Comparison of ENCODE assay signal across 8 mouse cellular contexts in genomic region chr6:29694375-29695289, GRCm38 (mm10). TPM values are rescaled to one million over a fixed set of nuclear protein-coding genes. Genes with fewer than 3 reads are reported as not detected.
A peak's percentile ranks its signal among the peaks of the same experiment; 100 is the strongest.
DNase-seq lines count a peak whose midpoint lies in the region; ATAC-seq and TF ChIP-seq lines count a peak whose summit lies in the region.

No protein-coding gene starts in this region.

- no peak for ATAC-seq in limb, embryonic 13.5 days (ENCODE audit: low FRiP score, low read depth)
- ATAC-seq in stomach, embryonic 15.5 days (ENCODE audit: insufficient read depth, low FRiP score, low read depth), result no peak

- 4% methylated on average over 35 of the region's 35 CpGs for WGBS in forebrain, embryonic 10.5 days
- 4% methylated on average over 35 of the region's 35 CpGs for WGBS in limb, embryonic 13.5 days
- 8% methylated on average over 35 of the region's 35 CpGs for WGBS in stomach, embryonic 15.5 days

- H3K27me3 ChIP-seq in forebrain, embryonic 10.5 days (ENCODE audit: poor library complexity, severe bottlenecking), result peaks cover 58% of the 10 kb centered on the region
- H3K27me3 ChIP-seq in limb, embryonic 13.5 days, result peaks cover 50% of the 10 kb centered on the region
- peaks cover 20% of the 10 kb centered on the region; the same call in 1 of the 2 replicates for H3K27me3 ChIP-seq in stomach, embryonic 15.5 days (replicated peaks)

- no peak for TF ChIP-seq CTCF in gastrocnemius, adult 2 months (IDR thresholded peaks at IDR 0.05)

- DNase-seq in gastrocnemius, adult 2 months, result peak; percentile 37
- DNase-seq in gastrocnemius, adult 18-20 months (ENCODE audit: low spot score), result no peak
- DNase-seq in A20 (ENCODE audit: low read depth, low spot score), result peak; percentile 61
- DNase-seq in forebrain, embryonic 10.5 days (ENCODE audit: extremely low spot score, low spot score), result no peak
- no peak for DNase-seq in left cerebral cortex, postnatal 4 days
- DNase-seq in thymus, postnatal 10 days (ENCODE audit: low spot score in 2 of 2), result no peak

- H3K9me3 ChIP-seq in forebrain, embryonic 10.5 days, result no peaks in the 10 kb centered on the region
- H3K9me3 ChIP-seq in limb, embryonic 13.5 days, result no peaks in the 10 kb centered on the region
- no peaks in the 10 kb centered on the region for H3K9me3 ChIP-seq in stomach, embryonic 15.5 days

- intact Hi-C loops in gastrocnemius, adult 2 months (cut with DNase I), result loop anchor here (10.0 kb wide), 1 partner anchor 390 kb away; no protein-coding TSS in a partner anchor
- intact Hi-C loops in left cerebral cortex, postnatal 4 days (cut with DNase I), result no loop called here

- peak overlapping the region; percentile 63 for H3K27ac ChIP-seq in gastrocnemius, adult 2 months
- peak overlapping the region; percentile 91 for H3K27ac ChIP-seq in forebrain, embryonic 10.5 days
- H3K27ac ChIP-seq in limb, embryonic 13.5 days, result no peak overlapping the region
- H3K27ac ChIP-seq in stomach, embryonic 15.5 days, result no peak overlapping the region

- peak overlapping the region; percentile 73 for H3K9ac ChIP-seq in limb, embryonic 13.5 days
- H3K9ac ChIP-seq in stomach, embryonic 15.5 days, result peak overlapping the region; percentile 45; the same call in 1 of the 2 replicates

- H3K4me3 ChIP-seq in gastrocnemius, adult 2 months, result peak overlapping the region; percentile 86
- H3K4me3 ChIP-seq in forebrain, embryonic 10.5 days, result peak overlapping the region; percentile 90
- H3K4me3 ChIP-seq in limb, embryonic 13.5 days, result peak overlapping the region; percentile 74
- peak overlapping the region; percentile 69 for H3K4me3 ChIP-seq in stomach, embryonic 15.5 days (replicated peaks)

- H3K4me1 ChIP-seq in forebrain, embryonic 10.5 days, result peaks cover 40% of the 10 kb centered on the region
- peaks cover 10% of the 10 kb centered on the region; the same call in 1 of the 2 replicates for H3K4me1 ChIP-seq in limb, embryonic 13.5 days
- H3K4me1 ChIP-seq in stomach, embryonic 15.5 days, result peaks cover 7% of the 10 kb centered on the region

- H3K36me3 ChIP-seq in forebrain, embryonic 10.5 days (replicated peaks), result no peaks in the 10 kb centered on the region
- H3K36me3 ChIP-seq in limb, embryonic 13.5 days, result no peaks in the 10 kb centered on the region
- no peaks in the 10 kb centered on the region for H3K36me3 ChIP-seq in stomach, embryonic 15.5 days

- H3K4me2 ChIP-seq in limb, embryonic 13.5 days (replicated peaks), result peak overlapping the region; percentile 100
- H3K4me2 ChIP-seq in stomach, embryonic 15.5 days, result peak overlapping the region; percentile 99

RNA-seq across cellular contexts. Expression of gene Tspan33, which starts 0.6 kb away (rescaled TPM):
- 1 to 10 TPM; 1.9 to 2.8 TPM for total RNA-seq in gastrocnemius, adult 2 months (2021)
- 1 to 10 TPM; 2.6 to 3.6 TPM for total RNA-seq in gastrocnemius, adult 18-20 months (2021)
- polyA plus RNA-seq in forebrain, embryonic 10.5 days (2016; fragmentation: Nextera tagmentation; extraction: Ambion mirVana), result 11.5 and 13.3 TPM in 2 replicates
- 4.6 and 5.1 TPM in 2 replicates for polyA plus RNA-seq in limb, embryonic 13.5 days (2015; fragmentation: Nextera tagmentation; extraction: Ambion mirVana)
- polyA plus RNA-seq in stomach, embryonic 15.5 days (2015; fragmentation: Nextera tagmentation; extraction: Ambion mirVana), result 10.2 and 19.5 TPM in 2 replicates
- total RNA-seq in left cerebral cortex, postnatal 4 days (2021), result 1 to 10 TPM; 7.0 to 8.8 TPM

RNA-seq across cellular contexts. Expression of gene Smo, which starts 40.7 kb away (rescaled TPM):
- 1 to 10 TPM; 2.8 to 5.0 TPM for total RNA-seq in gastrocnemius, adult 2 months (2021)
- total RNA-seq in gastrocnemius, adult 18-20 months (2021), result 1 to 10 TPM; 2.3 to 3.4 TPM
- 51.2 and 52.7 TPM in 2 replicates for polyA plus RNA-seq in forebrain, embryonic 10.5 days (2016; fragmentation: Nextera tagmentation; extraction: Ambion mirVana)
- 55.4 and 58.5 TPM in 2 replicates for polyA plus RNA-seq in limb, embryonic 13.5 days (2015; fragmentation: Nextera tagmentation; extraction: Ambion mirVana)
- 36.0 and 41.7 TPM in 2 replicates for polyA plus RNA-seq in stomach, embryonic 15.5 days (2015; fragmentation: Nextera tagmentation; extraction: Ambion mirVana)
- 10 to 100 TPM; 14.6 to 16.2 TPM for total RNA-seq in left cerebral cortex, postnatal 4 days (2021)

Comparison
In these comparisons a context has a peak if more than half of its experiments do, and no peak if none do; other contexts are left out.
1. DNase-seq: peak in gastrocnemius, adult 2 months (single experiment) and A20 (single experiment); none in gastrocnemius, adult 18-20 months (single experiment), forebrain, embryonic 10.5 days (single experiment), left cerebral cortex, postnatal 4 days (single experiment) and thymus, postnatal 10 days (0 of 2).
2. H3K27ac ChIP-seq: peak in gastrocnemius, adult 2 months (single experiment) and forebrain, embryonic 10.5 days (single experiment); none in limb, embryonic 13.5 days (single experiment) and stomach, embryonic 15.5 days (single experiment).
3. Peak in every context shown above with its lines, with median percentiles within 50 percentile points of each other: H3K4me3 ChIP-seq.